Comparison of ENCODE assay signal across 12 mouse cellular contexts in genomic region chr16:56071317-56072232, GRCm38 (mm10). TPM values are rescaled to one million over a fixed set of nuclear protein-coding genes. Genes with fewer than 3 reads are reported as not detected.
DNase-seq lines count a peak whose midpoint lies in the region; ATAC-seq and TF ChIP-seq lines count a peak whose summit lies in the region.
"Had no signal": no experiment of that assay in that cellular context is flagged by ENCODE, and none has a peak within 500 bp of the region (broad histone marks: within the 10 kb centered on the region; RNA-seq: fewer than 3 reads in every experiment).

No protein-coding gene starts in this region.

- intact Hi-C loops in left cerebral cortex, postnatal 10 days (cut with DNase I) = no loop called here

- peak overlapping the region; percentile 74 for H3K4me2 ChIP-seq in liver, embryonic 15.5 days
- H3K4me2 ChIP-seq: limb, embryonic 15.5 days had no signal

- no peaks in the 10 kb centered on the region for H3K27me3 ChIP-seq in heart, embryonic 10.5 days (ENCODE audit: insufficient read depth, poor library complexity, severe bottlenecking)
- no peaks in the 10 kb centered on the region for H3K27me3 ChIP-seq in liver, embryonic 15.5 days
- H3K27me3 ChIP-seq in kidney, adult 2 months (replicated peaks; ENCODE audit: control insufficient read depth, insufficient read depth, low read length) = no peaks in the 10 kb centered on the region
- H3K27me3 ChIP-seq: limb, embryonic 15.5 days had no signal

- DNase-seq in heart, embryonic 10.5 days (ENCODE audit: low spot score) = peak; percentile 91
- no peak for DNase-seq in heart, adult 18-20 months
- peak; percentile 14 for DNase-seq in 416B (ENCODE audit: low read depth)
- peak; percentile 85 for DNase-seq in c-Kit-positive CD71-positive TER-119-negative erythroid progenitor cells, embryonic 14.5 days (ENCODE audit: low read depth)
- DNase-seq in left cerebral cortex, postnatal 10 days (ENCODE audit: extremely low spot score in 1 of 2, low spot score in 2 of 2) = no peak
- no peak for DNase-seq in kidney, postnatal 14 days
- DNase-seq in kidney, adult 2 months = no peak
- DNase-seq: adrenal gland, postnatal 36 days; cerebellum, postnatal 10 days had no signal

- no peak for TF ChIP-seq CTCF in kidney, adult 2 months (conservative IDR thresholded peaks at IDR 0.05; ENCODE audit: insufficient read depth, insufficient read length, low read depth, low read length)

- no peaks in the 10 kb centered on the region for H3K36me3 ChIP-seq in heart, embryonic 10.5 days
- no peaks in the 10 kb centered on the region for H3K36me3 ChIP-seq in liver, embryonic 15.5 days (replicated peaks)
- H3K36me3 ChIP-seq in kidney, adult 2 months (ENCODE audit: control insufficient read depth, insufficient read depth, low read length) = no peaks in the 10 kb centered on the region
- H3K36me3 ChIP-seq: limb, embryonic 15.5 days had no signal

- no peaks in the 10 kb centered on the region for H3K9me3 ChIP-seq in heart, embryonic 10.5 days
- H3K9me3 ChIP-seq in liver, embryonic 15.5 days (replicated peaks) = no peaks in the 10 kb centered on the region
- H3K9me3 ChIP-seq: limb, embryonic 15.5 days had no signal

- H3K27ac ChIP-seq in heart, embryonic 10.5 days = peak overlapping the region; percentile 19; the same call in 1 of the 2 replicates
- H3K27ac ChIP-seq in liver, embryonic 15.5 days (replicated peaks) = peak overlapping the region; percentile 99
- H3K27ac ChIP-seq in kidney, adult 2 months (ENCODE audit: insufficient read depth, low read depth, low read length) = no peak overlapping the region
- H3K27ac ChIP-seq: limb, embryonic 15.5 days had no signal

- WGBS in heart, embryonic 10.5 days = 39% methylated on average over 5 of the region's 5 CpGs
- WGBS in liver, embryonic 15.5 days (ENCODE audit: insufficient replicate concordance) = 13% methylated on average over 5 of the region's 5 CpGs
- 55% methylated on average over 5 of the region's 5 CpGs for WGBS in kidney, adult 2 months

- no peak overlapping the region for H3K4me3 ChIP-seq in heart, embryonic 10.5 days
- peak overlapping the region; percentile 46 for H3K4me3 ChIP-seq in liver, embryonic 15.5 days (replicated peaks)
- H3K4me3 ChIP-seq in kidney, adult 2 months (ENCODE audit: insufficient read depth, low read depth, low read length) = no peak overlapping the region
- H3K4me3 ChIP-seq: limb, embryonic 15.5 days had no signal

- peak; percentile 90 for ATAC-seq in liver, embryonic 15.5 days (ENCODE audit: insufficient read depth)
- ATAC-seq: Patski had no signal

- TF ChIP-seq POLR2A in kidney, adult 2 months (IDR thresholded peaks at IDR 0.05; ENCODE audit: low read depth, low read length) = no peak

- H3K4me1 ChIP-seq in heart, embryonic 10.5 days = peaks cover 4% of the 10 kb centered on the region
- peaks cover 73% of the 10 kb centered on the region for H3K4me1 ChIP-seq in liver, embryonic 15.5 days (replicated peaks)
- no peaks in the 10 kb centered on the region for H3K4me1 ChIP-seq in kidney, adult 2 months (ENCODE audit: control insufficient read depth, insufficient read depth, low read length)

- H3K9ac ChIP-seq in liver, embryonic 15.5 days = peak overlapping the region; percentile 64
- H3K9ac ChIP-seq: limb, embryonic 15.5 days had no signal

RNA-seq across cellular contexts. Expression of gene Senp7, which starts 23.4 kb away (rescaled TPM):
- 22.4 and 23.3 TPM in 2 replicates for polyA plus RNA-seq in heart, embryonic 10.5 days (2016; fragmentation: Nextera tagmentation; extraction: Ambion mirVana)
- total RNA-seq in heart, adult 18-20 months (2021) = 10 to 100 TPM; 14.2 to 16.0 TPM
- polyA plus RNA-seq in liver, embryonic 15.5 days (2015; fragmentation: Nextera tagmentation; extraction: Ambion mirVana) = 16.3 and 18.9 TPM in 2 replicates
- total RNA-seq in left cerebral cortex, postnatal 10 days (2021) = 10 to 100 TPM; 42.7 to 46.2 TPM
- polyA plus RNA-seq in kidney, adult 2 months (2012; rRNA removed) = 2.9 and 3.1 TPM in 2 replicates

RNA-seq across cellular contexts. Expression of gene Trmt10c, which starts 34.0 kb away (rescaled TPM):
- 24.8 and 30.2 TPM in 2 replicates for polyA plus RNA-seq in heart, embryonic 10.5 days (2016; fragmentation: Nextera tagmentation; extraction: Ambion mirVana)
- total RNA-seq in heart, adult 18-20 months (2021) = 10 to 100 TPM; 13.1 to 13.2 TPM
- 12.7 and 12.9 TPM in 2 replicates for polyA plus RNA-seq in liver, embryonic 15.5 days (2015; fragmentation: Nextera tagmentation; extraction: Ambion mirVana)
- total RNA-seq in left cerebral cortex, postnatal 10 days (2021) = 1 to 10 TPM; 8.4 TPM
- polyA plus RNA-seq in kidney, adult 2 months (2012; rRNA removed) = 2.9 and 3.3 TPM in 2 replicates

RNA-seq across cellular contexts. Expression of gene Pcnp, which starts 42.0 kb away (rescaled TPM):
- polyA plus RNA-seq in heart, embryonic 10.5 days (2016; fragmentation: Nextera tagmentation; extraction: Ambion mirVana) = 187 and 211 TPM in 2 replicates
- 10 to 100 TPM; 46.4 to 55.3 TPM for total RNA-seq in heart, adult 18-20 months (2021)
- polyA plus RNA-seq in liver, embryonic 15.5 days (2015; fragmentation: Nextera tagmentation; extraction: Ambion mirVana) = 85.2 and 93.7 TPM in 2 replicates
- total RNA-seq in left cerebral cortex, postnatal 10 days (2021) = 100 to 1,000 TPM; 140 to 144 TPM
- 16.3 and 24.6 TPM in 2 replicates for polyA plus RNA-seq in kidney, adult 2 months (2012; rRNA removed)

Comparison
In these comparisons a context has a peak if more than half of its experiments do, and no peak if none do; other contexts are left out.
1. DNase-seq: peak in heart, embryonic 10.5 days (single experiment), 416B (single experiment) and c-Kit-positive CD71-positive TER-119-negative erythroid progenitor cells, embryonic 14.5 days (single experiment); none in heart, adult 18-20 months (0 of 2), left cerebral cortex, postnatal 10 days (0 of 2), kidney, postnatal 14 days (single experiment) and kidney, adult 2 months (single experiment).